Mouse (Mus musculus) mammary gland, adult 2 months (tissue): ENCODE measurements around the gene Tmc6. TPM values are rescaled to one million over a fixed set of nuclear protein-coding genes. Genes with fewer than 3 reads are reported as not detected.

ENCODE experiments used
- polyA plus RNA-seq: library from polyadenylated mRNA; depleted of rRNA; stranded (reverse); fragments of >200 nt; gene quantifications from 2 replicates; pipeline ENCODE4 v1.2.3, GENCODE M21; 2012; ENCODE audit warnings: low replicate concordance; rRNA removed

Tmc6 gene
- 57.7 and 79.2 TPM in 2 replicates for polyA plus RNA-seq

GRCm38 (mm10) chr11:117781993-117782704, at the start of gene Tmc6, which contains the start of gene Tmc8:
Gene Tmc6, minus strand, starts transcription at chr11:117782198.
Gene Tmc8, plus strand, starts transcription at chr11:117782076.

DNA sequence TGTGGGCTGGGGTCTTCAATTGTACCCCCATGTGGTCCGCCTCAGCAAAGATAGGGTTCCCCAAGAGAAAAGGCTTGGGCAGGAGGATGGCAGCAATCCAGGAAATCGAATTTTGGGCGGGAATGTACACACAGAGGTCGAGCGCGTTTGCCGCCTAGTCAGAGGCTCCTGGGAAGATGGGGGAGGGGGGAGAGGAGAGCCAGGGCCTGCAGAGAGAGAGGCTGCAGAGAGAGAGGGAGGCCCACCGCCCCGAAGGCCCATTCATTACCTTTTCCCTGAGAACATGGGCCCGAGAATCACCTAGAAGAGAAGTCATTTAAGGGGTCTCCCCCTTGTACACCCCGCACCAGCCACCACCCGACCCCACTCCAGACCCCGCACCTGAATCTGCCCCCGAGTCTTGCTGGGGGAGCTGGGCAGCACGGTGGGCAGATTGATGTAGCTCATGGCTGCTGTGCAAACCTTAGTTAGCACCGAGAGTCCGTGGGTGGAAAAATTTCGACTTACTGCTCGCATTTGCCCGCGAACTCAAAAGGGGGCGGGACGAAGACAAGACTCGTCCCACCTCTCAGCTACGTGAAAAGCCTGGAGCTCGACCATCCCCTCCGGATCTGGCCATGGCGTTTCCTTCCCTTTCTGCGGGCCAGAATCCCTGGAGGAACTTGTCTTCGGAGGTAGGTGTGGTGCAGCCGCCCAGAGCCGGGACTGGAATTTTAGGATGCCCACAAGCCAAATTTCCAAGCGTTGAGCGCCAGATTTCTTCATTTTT, 43.5 kb upstream of the Tmc6 start, which contains the start of the genes Afmid and Tk1:
TSS of gene Afmid (plus strand) at position 592 of the 769 bp plus-strand sequence.
TSS of gene Tk1 (minus strand) at position 760 of the 769 bp plus-strand sequence.

DNA sequence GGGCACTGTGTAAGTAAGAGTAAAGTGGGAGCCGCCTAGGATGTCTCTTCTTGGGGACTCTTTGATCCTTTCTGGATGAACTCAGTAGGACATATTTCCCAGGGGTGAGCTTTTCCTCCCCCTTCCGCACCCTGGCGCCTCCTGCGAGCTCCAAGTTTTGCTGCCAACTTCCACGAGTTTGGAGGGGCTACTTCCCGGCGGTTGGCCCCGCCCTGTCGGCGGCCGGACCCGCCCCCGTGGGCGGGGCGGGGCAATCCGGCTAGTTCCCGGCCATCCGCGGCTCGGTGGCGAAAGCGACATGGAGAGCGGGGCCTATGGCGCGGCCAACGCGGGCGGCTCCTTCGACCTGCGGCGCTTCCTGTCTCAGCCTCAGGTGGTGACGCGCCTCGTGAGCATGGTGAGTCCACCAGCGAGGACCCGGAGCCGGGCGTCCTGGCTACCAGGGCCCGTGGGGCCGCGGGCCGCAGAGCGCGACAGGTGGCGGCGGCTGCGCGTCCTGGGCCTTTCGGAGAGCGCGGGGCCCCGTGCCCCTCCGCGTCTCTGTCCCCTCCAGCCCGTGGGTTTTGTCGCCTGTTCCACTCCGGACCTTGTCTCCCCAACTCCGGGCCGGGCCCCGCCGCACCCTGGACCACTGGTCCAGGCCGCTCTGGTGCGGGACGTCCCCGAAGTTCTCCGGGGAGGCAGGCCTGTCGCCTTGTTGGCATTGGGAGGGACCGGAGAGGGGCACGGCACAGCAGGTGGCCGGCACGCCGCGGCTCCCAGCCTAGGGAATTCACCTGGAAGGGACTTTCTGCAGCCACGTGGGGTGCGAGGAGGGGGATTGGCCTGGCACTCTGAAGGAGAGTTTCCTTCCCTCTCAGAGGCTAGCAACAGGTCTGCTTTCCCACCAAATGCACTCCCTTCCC, 27.7 kb upstream of the Tmc6 start, which contains the start of the genes Gm20708 and Syngr2:
TSS of gene Gm20708 (plus strand) at position 262 of the 905 bp plus-strand sequence.
TSS of gene Syngr2 (plus strand) at position 262 of the 905 bp plus-strand sequence.

GRCm38 (mm10) chr11:117797511-117798159, 15.6 kb upstream of the Tmc6 start, which contains the start of gene 6030468B19Rik:
Gene 6030468B19Rik, plus strand, starts transcription at chr11:117797660.

Other genes with a start within 250 kb of the Tmc6 start
- 27.9 and 32.2 TPM in 2 replicates for gene Tnrc6c, start 127.9 kb downstream of the Tmc6 start, polyA plus RNA-seq
- 37.4 and 85.1 TPM in 2 replicates for gene Tmc8, start 122 bp downstream of the Tmc6 start, polyA plus RNA-seq
- gene 6030468B19Rik, start 15.5 kb upstream of the Tmc6 start, polyA plus RNA-seq, result 0.76 and 3.2 TPM in 2 replicates
- 0.08 and 0.09 TPM in 2 replicates for gene Gm20708, start 27.5 kb upstream of the Tmc6 start, polyA plus RNA-seq
- gene Syngr2, start 27.5 kb upstream of the Tmc6 start, polyA plus RNA-seq, result 250 and 297 TPM in 2 replicates
- gene Afmid, start 43.7 kb upstream of the Tmc6 start, polyA plus RNA-seq, result 11.2 and 12.3 TPM in 2 replicates
- 11.9 and 18.8 TPM in 2 replicates for gene Tk1, start 43.9 kb upstream of the Tmc6 start, polyA plus RNA-seq
- gene Birc5, start 67.1 kb upstream of the Tmc6 start, polyA plus RNA-seq, result 1.5 and 2.9 TPM in 2 replicates
- not detected in 2 replicates for gene Tmem235, start 78.6 kb upstream of the Tmc6 start, polyA plus RNA-seq
- gene Tha1, start 91.3 kb upstream of the Tmc6 start, polyA plus RNA-seq, result 16.7 and 26.3 TPM in 2 replicates
- gene Socs3, start 187.8 kb upstream of the Tmc6 start, polyA plus RNA-seq, result 21.3 and 54.9 TPM in 2 replicates
- 40.8 and 52.1 TPM in 2 replicates for gene Pgs1, start 204.1 kb upstream of the Tmc6 start, polyA plus RNA-seq